ENCODE assay signal across 8 mouse cellular contexts in genomic region chr3:31097976-31098375, GRCm38 (mm10). TPM values are rescaled to one million over a fixed set of nuclear protein-coding genes. Genes with fewer than 3 reads are reported as not detected.
DNase-seq lines count a peak whose midpoint lies in the region; ATAC-seq lines count a peak whose summit lies in the region.
"Had no signal": no experiment of that assay in that cellular context is flagged by ENCODE, and none has a peak within 500 bp of the region (broad histone marks: within the 10 kb centered on the region; RNA-seq: fewer than 3 reads in every experiment).

No protein-coding gene starts in this region.

- WGBS in liver, embryonic 12.5 days (ENCODE audit: insufficient replicate concordance) = 75% methylated on average over 11 of the region's 11 CpGs
- 69% methylated on average over 11 of the region's 11 CpGs for WGBS in embryonic facial prominence, embryonic 14.5 days
- WGBS in hindbrain, embryonic 15.5 days = 58% methylated on average over 11 of the region's 11 CpGs
- WGBS in neural tube, embryonic 13.5 days = 45% methylated on average over 11 of the region's 11 CpGs

- 0 out of 2 replicates have a peak overlapping the region, but pooled peaks have one; percentile 5 for H3K4me2 ChIP-seq in liver, embryonic 12.5 days
- peak overlapping the region; percentile 13 for H3K4me2 ChIP-seq in embryonic facial prominence, embryonic 14.5 days (ENCODE audit: low read depth, low read length)
- peak overlapping the region; percentile 44 for H3K4me2 ChIP-seq in hindbrain, embryonic 15.5 days
- peak overlapping the region; percentile 78 for H3K4me2 ChIP-seq in neural tube, embryonic 13.5 days

- no peak overlapping the region for H3K27ac ChIP-seq in liver, embryonic 12.5 days
- no peak overlapping the region for H3K27ac ChIP-seq in embryonic facial prominence, embryonic 14.5 days (replicated peaks; ENCODE audit: low read depth, low read length)
- H3K27ac ChIP-seq in hindbrain, embryonic 15.5 days (replicated peaks) = no peak overlapping the region
- 0 out of 2 replicates have a peak overlapping the region, but pooled peaks have one; percentile 13 for H3K27ac ChIP-seq in neural tube, embryonic 13.5 days (replicated peaks)

- H3K4me1 ChIP-seq in liver, embryonic 12.5 days = peaks cover 36% of the 10 kb centered on the region
- H3K4me1 ChIP-seq in embryonic facial prominence, embryonic 14.5 days (ENCODE audit: control insufficient read depth, insufficient read depth, low read length) = peaks cover 26% of the 10 kb centered on the region
- H3K4me1 ChIP-seq in hindbrain, embryonic 15.5 days (replicated peaks) = peaks cover 50% of the 10 kb centered on the region
- peaks cover 64% of the 10 kb centered on the region for H3K4me1 ChIP-seq in neural tube, embryonic 13.5 days (replicated peaks)

- no peak overlapping the region for H3K9ac ChIP-seq in liver, embryonic 12.5 days
- H3K9ac ChIP-seq in embryonic facial prominence, embryonic 14.5 days (ENCODE audit: low read depth, low read length) = no peak overlapping the region
- no peak overlapping the region for H3K9ac ChIP-seq in hindbrain, embryonic 15.5 days
- H3K9ac ChIP-seq in neural tube, embryonic 13.5 days = peak overlapping the region; percentile 31

- no peak overlapping the region for H3K4me3 ChIP-seq in liver, embryonic 12.5 days
- peak overlapping the region; percentile 7; the same call in 1 of the 2 replicates for H3K4me3 ChIP-seq in embryonic facial prominence, embryonic 14.5 days (ENCODE audit: low read depth, low read length)
- H3K4me3 ChIP-seq in hindbrain, embryonic 15.5 days = no peak overlapping the region; the same call in 1 of the 2 replicates
- H3K4me3 ChIP-seq in neural tube, embryonic 13.5 days = peak overlapping the region; percentile 31

- ATAC-seq in liver, embryonic 12.5 days = no peak
- ATAC-seq in embryonic facial prominence, embryonic 14.5 days (ENCODE audit: low read depth) = no peak
- ATAC-seq in hindbrain, embryonic 15.5 days (ENCODE audit: low FRiP score, low read depth) = no peak
- ATAC-seq in neural tube, embryonic 13.5 days (ENCODE audit: low read depth) = no peak

- peaks cover 3% of the 10 kb centered on the region; the same call in 1 of the 2 replicates for H3K36me3 ChIP-seq in liver, embryonic 12.5 days
- 0 out of 2 replicates have a peak, but pooled peaks cover 4% of the 10 kb centered on the region for H3K36me3 ChIP-seq in embryonic facial prominence, embryonic 14.5 days (ENCODE audit: control insufficient read depth, insufficient read depth, low read length)
- no peaks in the 10 kb centered on the region for H3K36me3 ChIP-seq in hindbrain, embryonic 15.5 days
- no peaks in the 10 kb centered on the region for H3K36me3 ChIP-seq in neural tube, embryonic 13.5 days

- H3K27me3 ChIP-seq in liver, embryonic 12.5 days (replicated peaks) = no peaks in the 10 kb centered on the region
- H3K27me3 ChIP-seq in embryonic facial prominence, embryonic 14.5 days (replicated peaks; ENCODE audit: control insufficient read depth, insufficient read depth, low read length) = no peaks in the 10 kb centered on the region
- H3K27me3 ChIP-seq in hindbrain, embryonic 15.5 days = no peaks in the 10 kb centered on the region
- no peaks in the 10 kb centered on the region for H3K27me3 ChIP-seq in neural tube, embryonic 13.5 days

- H3K9me3 ChIP-seq in liver, embryonic 12.5 days (replicated peaks) = no peaks in the 10 kb centered on the region
- H3K9me3 ChIP-seq in embryonic facial prominence, embryonic 14.5 days (ENCODE audit: control insufficient read depth, low read length) = no peaks in the 10 kb centered on the region
- no peaks in the 10 kb centered on the region for H3K9me3 ChIP-seq in hindbrain, embryonic 15.5 days
- no peaks in the 10 kb centered on the region for H3K9me3 ChIP-seq in neural tube, embryonic 13.5 days

- DNase-seq in liver = no peak
- DNase-seq in embryonic facial prominence, embryonic 14.5 days (ENCODE audit: low spot score) = no peak
- no peak for DNase-seq in urinary bladder, adult 2 months (ENCODE audit: low spot score)
- DNase-seq in c-Kit-positive CD71-positive TER-119-positive erythroid progenitor cells, embryonic 14.5 days (ENCODE audit: low spot score) = no peak
- DNase-seq: thymus, postnatal 4 days had no signal

RNA-seq across cellular contexts. Expression of gene Skil, which starts 3.1 kb away (rescaled TPM):
- 7.6 and 8.5 TPM in 2 replicates for polyA plus RNA-seq in liver, embryonic 12.5 days (2016; fragmentation: Nextera tagmentation; extraction: Ambion mirVana)
- polyA plus RNA-seq in embryonic facial prominence, embryonic 14.5 days (2014; fragmentation: Nextera tagmentation; extraction: Ambion mirVana) = 20.8 and 21.1 TPM in 2 replicates
- 23.3 and 23.9 TPM in 2 replicates for polyA plus RNA-seq in hindbrain, embryonic 15.5 days (2015; fragmentation: Nextera tagmentation; extraction: Ambion mirVana)
- 29.9 and 35.3 TPM in 2 replicates for polyA plus RNA-seq in neural tube, embryonic 13.5 days (2015; fragmentation: Nextera tagmentation; extraction: Ambion mirVana)
- 14.0 and 15.0 TPM in 2 replicates for polyA plus RNA-seq in urinary bladder, adult 2 months (2012; rRNA removed)

RNA-seq across cellular contexts. Expression of gene Cldn11, which starts 51.7 kb away (rescaled TPM):
- polyA plus RNA-seq in liver, embryonic 12.5 days (2016; fragmentation: Nextera tagmentation; extraction: Ambion mirVana) = 0.18 and 0.23 TPM in 2 replicates
- polyA plus RNA-seq in embryonic facial prominence, embryonic 14.5 days (2014; fragmentation: Nextera tagmentation; extraction: Ambion mirVana) = 59.9 and 65.7 TPM in 2 replicates
- polyA plus RNA-seq in hindbrain, embryonic 15.5 days (2015; fragmentation: Nextera tagmentation; extraction: Ambion mirVana) = 55.6 and 76.0 TPM in 2 replicates
- 62.9 and 75.1 TPM in 2 replicates for polyA plus RNA-seq in neural tube, embryonic 13.5 days (2015; fragmentation: Nextera tagmentation; extraction: Ambion mirVana)
- 0.91 and 1.5 TPM in 2 replicates for polyA plus RNA-seq in urinary bladder, adult 2 months (2012; rRNA removed)

Comparison
In these comparisons a context has a peak if more than half of its experiments do, and no peak if none do; other contexts are left out.
1. H3K4me2 ChIP-seq: peak in every context shown above with its lines; median percentile 78 in neural tube, embryonic 13.5 days; 44 in hindbrain, embryonic 15.5 days; 13 in embryonic facial prominence, embryonic 14.5 days; 5 in liver, embryonic 12.5 days.
2. H3K4me3 ChIP-seq: peak in embryonic facial prominence, embryonic 14.5 days (single experiment) and neural tube, embryonic 13.5 days (single experiment); none in liver, embryonic 12.5 days (single experiment) and hindbrain, embryonic 15.5 days (single experiment).
3. RNA of gene Cldn11, which starts 51.7 kb away (polyA plus RNA-seq): 62.9 to 75.1 TPM in neural tube, embryonic 13.5 days, 59.9 to 65.7 TPM in embryonic facial prominence, embryonic 14.5 days and 55.6 to 76.0 TPM in hindbrain, embryonic 15.5 days; 0.91 to 1.5 TPM in urinary bladder, adult 2 months and 0.18 to 0.23 TPM in liver, embryonic 12.5 days; every median in the first group is over 10 times any median in the second.